Mouse (Mus musculus): ENCODE measurements around the gene Klk1. TPM values are rescaled to one million over a fixed set of nuclear protein-coding genes. Genes with fewer than 3 reads are reported as not detected.
A peak's percentile ranks its signal among the peaks of the same experiment; 100 is the strongest.
"Not testable (repeated sequence)": the region's sequence is repeated elsewhere in the genome, so short reads cannot be mapped to it uniquely, and the experiment has no call there.

Gene Klk1
- polyA plus RNA-seq, 1 experiment from 2014 or later: 30.6 TPM

DNA sequence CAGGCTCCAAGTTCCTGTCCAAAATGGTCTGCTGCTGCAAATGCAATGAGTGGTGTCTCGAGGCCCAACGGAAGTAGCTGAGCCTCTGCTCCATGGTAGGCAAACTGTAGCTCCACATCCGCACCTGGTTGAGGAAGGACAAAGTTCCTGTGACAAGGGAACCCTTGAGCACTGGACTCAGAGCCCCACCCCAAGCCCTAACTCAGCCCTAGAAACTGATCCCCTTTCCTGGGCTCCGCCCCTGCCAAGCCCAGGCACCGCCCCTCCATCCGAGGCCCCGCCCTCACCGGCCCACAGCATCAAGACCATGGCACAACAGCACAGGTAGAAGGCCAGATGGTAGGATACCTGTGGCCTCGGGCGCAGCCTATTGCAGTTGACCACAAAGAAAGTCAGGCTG lies 3.6 kb upstream of the Klk1 start:
- not testable (repeated sequence) for H3K36me3 ChIP-seq (ENCODE audit: control insufficient read depth, insufficient read depth, low read length); H3K4me1 ChIP-seq (ENCODE audit: control insufficient read depth, insufficient read depth, low read length); H3K9ac ChIP-seq (ENCODE audit: low read length); H3K27ac ChIP-seq (ENCODE audit: low read length); H3K9me3 ChIP-seq (replicated peaks; ENCODE audit: control insufficient read depth, low read length); H3K4me3 ChIP-seq (replicated peaks; ENCODE audit: low read length); H3K4me2 ChIP-seq (ENCODE audit: low read depth, low read length); H3K27me3 ChIP-seq (ENCODE audit: control insufficient read depth, insufficient read depth, low read length)
- ATAC-seq (ENCODE audit: insufficient read depth, low FRiP score): peak; percentile 51; the same call in 1 of the 2 replicates
- 66% methylated on average over 8 of the region's 10 CpGs for WGBS

DNA sequence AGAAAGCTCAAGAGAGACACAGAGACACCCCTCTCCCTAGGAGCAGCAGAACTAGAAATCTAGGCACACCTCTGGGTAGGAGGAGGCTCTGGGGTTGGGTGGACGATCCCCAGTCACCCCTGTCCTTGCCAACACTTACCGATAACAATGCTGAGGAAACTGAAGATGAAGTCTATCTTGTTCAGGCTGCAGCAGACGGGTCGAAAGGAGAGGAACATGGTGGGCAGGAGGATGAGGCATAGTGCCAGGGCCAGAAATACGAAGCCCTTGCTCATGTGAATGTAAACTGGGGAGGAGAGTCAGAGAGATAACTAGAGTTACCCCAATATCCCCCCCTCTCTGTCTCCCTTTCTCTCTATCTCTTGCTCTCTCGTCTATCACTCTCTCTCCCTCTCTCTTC lies 2.8 kb upstream of the Klk1 start:
- H3K4me2 ChIP-seq (ENCODE audit: low read depth, low read length); H3K9me3 ChIP-seq (replicated peaks; ENCODE audit: control insufficient read depth, low read length); ATAC-seq (ENCODE audit: insufficient read depth, low FRiP score); H3K27me3 ChIP-seq (ENCODE audit: control insufficient read depth, insufficient read depth, low read length); H3K27ac ChIP-seq (ENCODE audit: low read length); H3K9ac ChIP-seq (ENCODE audit: low read length); H3K4me1 ChIP-seq (ENCODE audit: control insufficient read depth, insufficient read depth, low read length); H3K36me3 ChIP-seq (ENCODE audit: control insufficient read depth, insufficient read depth, low read length); H3K4me3 ChIP-seq (replicated peaks; ENCODE audit: low read length): not testable (repeated sequence)
- 70% methylated on average over 6 of the region's 6 CpGs for WGBS

GRCm38 (mm10) chr7:44235909-44236308 lies 10.7 kb downstream of the Klk1 start, which contains the start of gene Gm36864:
Gene Gm36864 (plus strand): TSS chr7:44236177.
- H3K4me3 ChIP-seq (replicated peaks; ENCODE audit: low read length): no peak within 1 kb of the TSS
- no peak within 1 kb of the TSS for H3K9ac ChIP-seq (ENCODE audit: low read length)
- H3K27ac ChIP-seq (ENCODE audit: low read length): no peak within 1 kb of the TSS
- WGBS: 74% methylated on average over 3 of the region's 3 CpGs
- H3K27me3 ChIP-seq (ENCODE audit: control insufficient read depth, insufficient read depth, low read length): no peaks in the 10 kb centered on the region
- no peaks in the 10 kb centered on the region for H3K9me3 ChIP-seq (replicated peaks; ENCODE audit: control insufficient read depth, low read length)
- H3K4me2 ChIP-seq (ENCODE audit: low read depth, low read length): no peak within 1 kb of the TSS
- H3K4me1 ChIP-seq (ENCODE audit: control insufficient read depth, insufficient read depth, low read length): no peaks in the 10 kb centered on the region
- no peaks in the 10 kb centered on the region for H3K36me3 ChIP-seq (ENCODE audit: control insufficient read depth, insufficient read depth, low read length)
- no peak for ATAC-seq (ENCODE audit: insufficient read depth, low FRiP score)

GRCm38 (mm10) chr7:44239913-44240312 lies 14.8 kb downstream of the Klk1 start:
- H3K27me3 ChIP-seq (ENCODE audit: control insufficient read depth, insufficient read depth, low read length): no peaks in the 10 kb centered on the region
- no peak overlapping the region for H3K27ac ChIP-seq (ENCODE audit: low read length)
- no peak overlapping the region for H3K9ac ChIP-seq (ENCODE audit: low read length)
- 58% methylated on average over 2 of the region's 2 CpGs for WGBS
- no peaks in the 10 kb centered on the region for H3K4me1 ChIP-seq (ENCODE audit: control insufficient read depth, insufficient read depth, low read length)
- no peak for ATAC-seq (ENCODE audit: insufficient read depth, low FRiP score)
- no peaks in the 10 kb centered on the region for H3K36me3 ChIP-seq (ENCODE audit: control insufficient read depth, insufficient read depth, low read length)
- no peak overlapping the region for H3K4me2 ChIP-seq (ENCODE audit: low read depth, low read length)
- no peak overlapping the region for H3K4me3 ChIP-seq (replicated peaks; ENCODE audit: low read length)
- no peaks in the 10 kb centered on the region for H3K9me3 ChIP-seq (replicated peaks; ENCODE audit: control insufficient read depth, low read length)

DNA sequence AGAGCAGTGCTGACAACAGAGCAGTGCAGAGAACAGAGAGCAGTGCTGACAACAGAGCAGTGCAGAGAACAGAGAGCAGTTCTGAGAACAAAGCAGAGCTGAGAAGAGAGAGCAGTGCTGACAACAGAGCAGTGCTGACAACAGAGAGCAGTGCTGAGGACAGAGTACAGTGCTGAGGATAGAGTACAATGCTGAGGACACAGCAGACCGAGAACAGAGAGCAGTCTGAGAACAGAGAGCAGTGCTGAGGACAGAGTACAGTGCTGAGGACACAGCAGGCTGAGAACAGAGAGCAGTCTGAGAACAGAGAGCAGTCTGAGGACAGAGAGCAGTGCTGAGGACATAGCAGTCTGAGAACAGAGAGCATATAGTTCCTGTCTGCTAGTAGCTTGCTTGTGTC lies 15.6 kb downstream of the Klk1 start:
- Histone ChIP-seq H3K9me3 (replicated peaks; ENCODE audit: control insufficient read depth, low read length) (no peaks in the 10 kb centered on the region), H3K27ac (ENCODE audit: low read length) (no peak overlapping the region), H3K36me3 (ENCODE audit: control insufficient read depth, insufficient read depth, low read length) (no peaks in the 10 kb centered on the region), H3K27me3 (ENCODE audit: control insufficient read depth, insufficient read depth, low read length) (no peaks in the 10 kb centered on the region), H3K4me1 (ENCODE audit: control insufficient read depth, insufficient read depth, low read length) (0 out of 2 replicates have a peak, but pooled peaks cover 6% of the 10 kb centered on the region), H3K4me2 (ENCODE audit: low read depth, low read length) (no peak overlapping the region), H3K9ac (ENCODE audit: low read length) (no peak overlapping the region), H3K4me3 (replicated peaks; ENCODE audit: low read length) (no peak overlapping the region)
- 55% methylated on average over 1 of the region's 1 CpGs for WGBS
- ATAC-seq (ENCODE audit: insufficient read depth, low FRiP score): no peak

GRCm38 (mm10) chr7:44241163-44241562 lies 16.0 kb downstream of the Klk1 start:
- 56% methylated on average over 2 of the region's 2 CpGs for WGBS
- Histone ChIP-seq H3K4me3 (replicated peaks; ENCODE audit: low read length) (no peak overlapping the region), H3K27ac (ENCODE audit: low read length) (no peak overlapping the region), H3K9ac (ENCODE audit: low read length) (no peak overlapping the region), H3K4me2 (ENCODE audit: low read depth, low read length) (no peak overlapping the region), H3K9me3 (replicated peaks; ENCODE audit: control insufficient read depth, low read length) (no peaks in the 10 kb centered on the region), H3K4me1 (ENCODE audit: control insufficient read depth, insufficient read depth, low read length) (0 out of 2 replicates have a peak, but pooled peaks cover 6% of the 10 kb centered on the region), H3K36me3 (ENCODE audit: control insufficient read depth, insufficient read depth, low read length) (no peaks in the 10 kb centered on the region), H3K27me3 (ENCODE audit: control insufficient read depth, insufficient read depth, low read length) (no peaks in the 10 kb centered on the region)
- ATAC-seq (ENCODE audit: insufficient read depth, low FRiP score): no peak

GRCm38 (mm10) chr7:44244080-44244479 lies 18.9 kb downstream of the Klk1 start:
- H3K4me2 ChIP-seq (ENCODE audit: low read depth, low read length): no peak overlapping the region
- ATAC-seq (ENCODE audit: insufficient read depth, low FRiP score): no peak
- H3K9me3 ChIP-seq (replicated peaks; ENCODE audit: control insufficient read depth, low read length): no peaks in the 10 kb centered on the region
- H3K27ac ChIP-seq (ENCODE audit: low read length): no peak overlapping the region
- peaks cover under 1% of the 10 kb centered on the region; the same call in 1 of the 2 replicates for H3K36me3 ChIP-seq (ENCODE audit: control insufficient read depth, insufficient read depth, low read length)
- H3K9ac ChIP-seq (ENCODE audit: low read length): no peak overlapping the region
- 47% methylated on average over 1 of the region's 1 CpGs for WGBS
- H3K4me3 ChIP-seq (replicated peaks; ENCODE audit: low read length): no peak overlapping the region
- H3K27me3 ChIP-seq (ENCODE audit: control insufficient read depth, insufficient read depth, low read length): no peaks in the 10 kb centered on the region
- peaks cover 11% of the 10 kb centered on the region for H3K4me1 ChIP-seq (ENCODE audit: control insufficient read depth, insufficient read depth, low read length)

DNA sequence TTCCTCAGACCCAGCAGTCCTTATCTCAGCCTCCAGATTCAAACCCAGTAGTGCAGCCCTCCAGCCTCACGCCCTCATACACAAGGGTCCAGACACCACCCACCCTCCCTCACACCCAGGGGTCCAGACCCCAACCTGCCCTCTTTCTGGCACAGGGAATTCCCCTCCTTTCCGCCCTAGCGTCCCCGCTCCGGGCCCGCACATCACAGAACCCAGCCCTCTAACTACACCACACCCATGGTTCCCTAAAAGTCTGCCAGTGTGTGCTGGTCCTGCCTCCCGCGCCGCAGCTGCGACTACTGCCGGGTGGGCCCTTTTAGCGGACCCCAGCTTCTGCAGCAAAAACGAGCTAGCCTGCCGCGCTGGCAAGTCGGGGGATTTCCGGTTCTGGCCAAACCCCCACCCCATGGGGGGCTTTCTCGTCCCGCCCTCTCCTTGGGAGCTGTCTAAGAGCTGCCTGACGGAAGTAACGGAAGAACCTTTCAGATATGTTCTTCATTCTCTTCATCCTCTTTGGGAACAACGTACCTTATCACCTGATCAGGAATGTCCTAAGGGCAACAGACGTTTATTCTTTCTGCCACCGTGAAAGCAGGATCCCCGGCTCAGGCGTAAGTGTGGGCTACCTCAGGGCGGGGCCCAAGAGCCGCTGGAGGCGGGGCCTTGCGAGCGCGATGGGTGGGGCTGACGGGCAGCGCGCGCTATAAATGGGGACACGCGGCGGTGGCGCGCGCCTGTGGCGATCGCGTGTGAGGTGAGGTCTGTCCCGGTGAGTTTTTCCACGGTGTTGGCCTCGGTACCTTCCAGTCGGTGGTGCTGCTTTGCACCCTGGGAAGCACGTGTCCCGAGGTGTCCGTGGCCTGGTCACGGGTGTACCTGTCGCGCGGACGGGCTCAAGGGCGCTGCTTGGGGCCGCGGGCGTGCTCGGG lies 21.2 kb downstream of the Klk1 start, which contains the start of the genes 1700028J19Rik and 2410002F23Rik:
1700028J19Rik (minus strand) TSS at position 641 of the 929 bp plus-strand sequence.
2410002F23Rik (plus strand) TSS at position 668 of the 929 bp plus-strand sequence.
- WGBS: under 1% methylated on average over 62 of the region's 62 CpGs

DNA sequence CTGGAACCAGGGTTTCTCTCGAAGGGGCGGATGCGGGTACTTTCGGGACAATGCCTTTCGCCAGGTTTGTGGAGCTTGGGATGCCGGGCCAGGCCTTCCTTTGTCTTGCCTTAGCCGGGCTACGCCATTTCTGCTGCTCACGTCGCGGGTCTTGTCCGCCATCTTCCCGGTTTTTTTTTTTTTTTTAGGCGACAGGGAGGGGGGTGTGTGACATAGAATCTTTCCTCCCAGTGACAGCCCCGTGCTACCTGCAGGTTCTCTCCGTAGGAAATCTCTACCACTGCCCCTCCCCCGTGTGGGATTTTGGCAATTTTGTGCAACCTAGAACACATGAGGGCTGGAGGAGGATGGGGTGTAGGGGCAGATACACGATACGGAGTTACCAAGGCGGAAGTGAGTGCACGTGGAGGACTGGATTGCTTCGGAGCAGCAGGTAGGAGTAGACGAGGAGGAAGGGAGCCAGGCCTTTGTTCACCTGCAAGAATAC lies 21.9 kb downstream of the Klk1 start:
- H3K27ac ChIP-seq (ENCODE audit: low read length): peak overlapping the region; percentile 90
- H3K27me3 ChIP-seq (ENCODE audit: control insufficient read depth, insufficient read depth, low read length): no peaks in the 10 kb centered on the region
- no peaks in the 10 kb centered on the region for H3K9me3 ChIP-seq (replicated peaks; ENCODE audit: control insufficient read depth, low read length)
- H3K4me3 ChIP-seq (replicated peaks; ENCODE audit: low read length): peak overlapping the region; percentile 96
- peak; percentile 18; the same call in 1 of the 2 replicates for ATAC-seq (ENCODE audit: insufficient read depth, low FRiP score)
- H3K9ac ChIP-seq (ENCODE audit: low read length): peak overlapping the region; percentile 91
- peak overlapping the region; percentile 81 for H3K4me2 ChIP-seq (ENCODE audit: low read depth, low read length)
- WGBS: 0% methylated on average over 23 of the region's 23 CpGs
- H3K36me3 ChIP-seq (ENCODE audit: control insufficient read depth, insufficient read depth, low read length): peaks cover 4% of the 10 kb centered on the region; the same call in 1 of the 2 replicates
- peaks cover 11% of the 10 kb centered on the region for H3K4me1 ChIP-seq (ENCODE audit: control insufficient read depth, insufficient read depth, low read length)

More for the DNA sequence above, 21.2 kb downstream of the Klk1 start, which contains the start of the genes 1700028J19Rik and 2410002F23Rik:
- peak within 1 kb of the TSS; percentile 90 for H3K27ac ChIP-seq (ENCODE audit: low read length)
- peak within 1 kb of the TSS; percentile 96 for H3K4me3 ChIP-seq (replicated peaks; ENCODE audit: low read length)
- peak within 1 kb of the TSS; percentile 81 for H3K4me2 ChIP-seq (ENCODE audit: low read depth, low read length)
- peaks cover 4% of the 10 kb centered on the region; the same call in 1 of the 2 replicates for H3K36me3 ChIP-seq (ENCODE audit: control insufficient read depth, insufficient read depth, low read length)
- no peaks in the 10 kb centered on the region for H3K9me3 ChIP-seq (replicated peaks; ENCODE audit: control insufficient read depth, low read length)
- H3K27me3 ChIP-seq (ENCODE audit: control insufficient read depth, insufficient read depth, low read length): no peaks in the 10 kb centered on the region
- peaks cover 11% of the 10 kb centered on the region for H3K4me1 ChIP-seq (ENCODE audit: control insufficient read depth, insufficient read depth, low read length)
- ATAC-seq (ENCODE audit: insufficient read depth, low FRiP score): peak; percentile 89
- H3K9ac ChIP-seq (ENCODE audit: low read length): peak within 1 kb of the TSS; percentile 91
